Mouse (Mus musculus): ENCODE results near the gene Gnas. TPM values are rescaled to one million over a fixed set of nuclear protein-coding genes. Genes with fewer than 3 reads are reported as not detected.

Gnas gene
- polyA plus RNA-seq, 1 experiment = 1,035 TPM

DNA sequence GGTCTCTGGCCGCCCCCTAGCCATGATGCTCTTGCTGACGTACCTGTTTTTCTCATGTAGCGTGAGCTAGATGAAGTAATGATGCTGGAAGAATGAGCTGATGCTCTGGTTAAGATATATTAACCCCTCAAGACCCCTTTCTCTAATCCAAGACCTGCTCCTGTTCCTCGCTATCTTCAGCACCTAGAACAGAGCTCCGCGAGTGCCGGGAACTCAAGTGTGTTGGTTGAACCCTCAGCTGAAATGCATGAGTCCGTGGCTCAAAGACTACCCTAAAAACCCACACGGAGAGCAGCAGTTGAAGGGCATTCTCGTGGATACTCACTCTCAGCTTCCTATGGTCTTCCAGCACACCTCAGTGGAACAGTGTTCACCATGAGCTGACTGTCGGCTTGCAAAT lies 779 bp upstream of the Gnas start:
- H3K36me3 ChIP-seq (ENCODE audit: control insufficient read depth, insufficient read depth, low read length) = no peaks in the 10 kb centered on the region
- DNase-seq = no peak
- WGBS = 52% methylated on average over 11 of the region's 11 CpGs
- H3K4me3 ChIP-seq (ENCODE audit: insufficient read depth, low read depth, low read length) = no peak overlapping the region
- H3K4me1 ChIP-seq (ENCODE audit: control insufficient read depth, insufficient read depth, low read length) = no peaks in the 10 kb centered on the region
- TF ChIP-seq CTCF (conservative IDR thresholded peaks at IDR 0.05; ENCODE audit: insufficient read depth, insufficient read length, low read depth, low read length) = no peak
- no peak for TF ChIP-seq POLR2A (IDR thresholded peaks at IDR 0.05; ENCODE audit: low read depth, low read length)
- H3K27ac ChIP-seq (ENCODE audit: insufficient read depth, low read depth, low read length) = no peak overlapping the region
- H3K27me3 ChIP-seq (replicated peaks; ENCODE audit: control insufficient read depth, insufficient read depth, low read length) = no peaks in the 10 kb centered on the region

DNA sequence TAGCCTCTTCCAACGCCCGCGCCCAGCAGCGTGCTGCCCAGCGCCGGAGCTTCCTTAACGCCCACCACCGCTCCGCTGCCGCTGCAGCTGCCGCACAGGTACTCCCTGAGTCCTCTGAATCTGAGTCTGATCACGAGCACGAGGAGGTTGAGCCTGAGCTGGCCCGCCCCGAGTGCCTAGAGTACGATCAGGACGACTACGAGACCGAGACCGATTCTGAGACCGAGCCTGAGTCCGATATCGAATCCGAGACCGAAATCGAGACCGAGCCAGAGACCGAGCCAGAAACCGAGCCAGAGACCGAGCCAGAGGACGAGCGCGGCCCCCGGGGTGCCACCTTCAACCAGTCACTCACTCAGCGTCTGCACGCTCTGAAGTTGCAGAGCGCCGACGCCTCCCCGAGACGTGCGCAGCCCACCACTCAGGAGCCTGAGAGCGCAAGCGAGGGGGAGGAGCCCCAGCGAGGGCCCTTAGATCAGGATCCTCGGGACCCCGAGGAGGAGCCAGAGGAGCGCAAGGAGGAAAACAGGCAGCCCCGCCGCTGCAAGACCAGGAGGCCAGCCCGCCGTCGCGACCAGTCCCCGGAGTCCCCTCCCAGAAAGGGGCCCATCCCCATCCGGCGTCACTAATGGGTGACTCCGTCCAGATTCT lies 812 bp downstream of the Gnas start:
- Histone ChIP-seq H3K4me1 (ENCODE audit: control insufficient read depth, insufficient read depth, low read length) (no peaks in the 10 kb centered on the region), H3K27ac (ENCODE audit: insufficient read depth, low read depth, low read length) (no peak overlapping the region), H3K36me3 (ENCODE audit: control insufficient read depth, insufficient read depth, low read length) (no peaks in the 10 kb centered on the region), H3K4me3 (ENCODE audit: insufficient read depth, low read depth, low read length) (no peak overlapping the region), H3K27me3 (replicated peaks; ENCODE audit: control insufficient read depth, insufficient read depth, low read length) (no peaks in the 10 kb centered on the region)
- TF ChIP-seq POLR2A (IDR thresholded peaks at IDR 0.05; ENCODE audit: low read depth, low read length) (no peak), CTCF (conservative IDR thresholded peaks at IDR 0.05; ENCODE audit: insufficient read depth, insufficient read length, low read depth, low read length) (no peak)
- DNase-seq = no peak
- 47% methylated on average over 58 of the region's 58 CpGs for WGBS

DNA sequence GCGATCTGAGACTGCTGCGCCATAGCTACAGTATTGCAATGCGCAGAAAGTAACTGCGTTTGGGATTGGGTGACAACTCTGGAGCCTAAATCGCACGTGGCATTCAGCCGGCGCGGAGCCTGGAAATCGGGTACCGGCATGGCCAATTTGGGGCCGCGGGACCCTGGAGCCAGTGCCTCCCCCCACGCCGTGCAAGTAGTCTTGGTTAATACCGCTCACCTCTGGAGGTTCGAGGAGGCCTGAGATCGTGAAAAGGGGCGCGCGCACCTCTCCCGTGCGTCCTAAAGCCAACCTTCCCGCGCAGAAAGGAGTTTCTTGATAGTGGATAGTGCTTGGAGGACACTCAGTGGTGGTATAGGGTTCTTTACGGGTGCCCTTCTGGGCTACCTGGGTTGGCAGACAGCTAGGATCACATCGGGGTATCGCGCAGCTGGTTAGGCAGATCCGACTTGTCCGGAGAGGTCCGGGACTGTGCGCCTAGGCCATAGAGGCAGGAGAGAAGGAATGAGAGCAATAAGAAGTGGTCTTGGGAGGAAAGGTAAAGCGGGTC lies 1.9 kb downstream of the Gnas start:
- 50% methylated on average over 34 of the region's 34 CpGs for WGBS
- TF ChIP-seq POLR2A (IDR thresholded peaks at IDR 0.05; ENCODE audit: low read depth, low read length) (no peak), CTCF (conservative IDR thresholded peaks at IDR 0.05; ENCODE audit: insufficient read depth, insufficient read length, low read depth, low read length) (no peak)
- no peaks in the 10 kb centered on the region for H3K27me3 ChIP-seq (replicated peaks; ENCODE audit: control insufficient read depth, insufficient read depth, low read length)
- H3K27ac ChIP-seq (ENCODE audit: insufficient read depth, low read depth, low read length) = no peak overlapping the region
- no peaks in the 10 kb centered on the region for H3K4me1 ChIP-seq (ENCODE audit: control insufficient read depth, insufficient read depth, low read length)
- H3K4me3 ChIP-seq (ENCODE audit: insufficient read depth, low read depth, low read length) = no peak overlapping the region
- H3K36me3 ChIP-seq (ENCODE audit: control insufficient read depth, insufficient read depth, low read length) = no peaks in the 10 kb centered on the region
- DNase-seq = no peak

DNA sequence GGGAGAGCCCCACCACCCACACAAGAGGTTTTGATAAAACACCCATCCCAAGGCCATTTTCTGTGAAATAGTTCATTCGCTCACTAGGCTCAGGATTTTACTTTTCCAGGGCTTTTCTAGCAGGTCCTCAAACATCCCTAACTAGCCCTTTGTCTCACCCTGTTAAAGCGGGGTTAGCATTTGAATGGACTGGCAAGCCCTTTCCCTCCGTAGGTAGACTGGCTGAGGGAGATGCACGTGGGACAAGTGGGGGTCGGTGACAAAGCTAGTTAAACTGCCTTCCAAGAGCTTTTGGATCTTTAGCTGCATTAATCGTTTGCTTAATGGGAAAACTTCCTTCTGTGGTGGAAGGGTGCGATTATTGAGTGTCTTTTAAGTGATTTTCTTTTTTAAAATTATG lies 3.8 kb downstream of the Gnas start:
- no peak overlapping the region for H3K4me3 ChIP-seq (ENCODE audit: insufficient read depth, low read depth, low read length)
- DNase-seq = no peak
- H3K27ac ChIP-seq (ENCODE audit: insufficient read depth, low read depth, low read length) = no peak overlapping the region
- no peaks in the 10 kb centered on the region for H3K4me1 ChIP-seq (ENCODE audit: control insufficient read depth, insufficient read depth, low read length)
- TF ChIP-seq CTCF (conservative IDR thresholded peaks at IDR 0.05; ENCODE audit: insufficient read depth, insufficient read length, low read depth, low read length) = no peak
- no peak for TF ChIP-seq POLR2A (IDR thresholded peaks at IDR 0.05; ENCODE audit: low read depth, low read length)
- WGBS = 57% methylated on average over 7 of the region's 7 CpGs
- no peaks in the 10 kb centered on the region for H3K27me3 ChIP-seq (replicated peaks; ENCODE audit: control insufficient read depth, insufficient read depth, low read length)
- no peaks in the 10 kb centered on the region for H3K36me3 ChIP-seq (ENCODE audit: control insufficient read depth, insufficient read depth, low read length)

DNA sequence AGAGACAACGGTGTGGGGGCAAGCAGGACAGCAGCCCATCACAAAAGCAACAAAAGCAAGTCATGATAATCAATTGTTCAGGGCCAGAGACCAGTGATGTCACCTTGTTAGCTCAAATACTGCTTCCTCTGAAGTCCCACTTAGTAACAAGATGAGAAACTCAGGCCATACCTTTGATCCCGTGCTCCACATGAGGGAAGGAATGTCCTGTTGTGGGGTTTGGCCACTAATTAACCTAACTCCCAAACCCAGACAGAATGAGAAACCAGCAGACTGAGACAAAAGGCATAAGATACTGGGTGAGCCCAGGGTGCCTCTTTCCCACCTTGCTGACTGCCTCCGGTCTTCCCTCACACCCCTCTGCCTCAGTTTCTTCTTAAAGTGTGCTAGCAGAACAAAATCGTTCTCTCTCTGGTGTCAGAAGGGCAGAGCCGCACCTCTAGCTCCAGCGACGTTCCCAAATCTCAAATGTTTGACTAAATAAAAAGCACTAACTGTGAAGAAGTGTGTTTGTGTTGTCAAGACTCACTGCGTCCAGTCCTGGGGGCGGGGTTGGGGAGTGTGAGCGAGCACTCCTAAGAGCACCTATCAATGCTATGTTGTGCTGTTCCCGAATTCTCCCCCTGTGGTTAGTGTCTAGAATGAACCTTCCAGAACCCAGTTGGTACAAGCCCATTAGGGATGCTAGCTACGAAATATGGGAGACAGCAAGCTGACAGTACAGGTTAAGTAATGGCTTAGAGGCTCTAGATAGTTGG lies 4.7 kb downstream of the Gnas start:
- 30% methylated on average over 12 of the region's 12 CpGs for WGBS

DNA sequence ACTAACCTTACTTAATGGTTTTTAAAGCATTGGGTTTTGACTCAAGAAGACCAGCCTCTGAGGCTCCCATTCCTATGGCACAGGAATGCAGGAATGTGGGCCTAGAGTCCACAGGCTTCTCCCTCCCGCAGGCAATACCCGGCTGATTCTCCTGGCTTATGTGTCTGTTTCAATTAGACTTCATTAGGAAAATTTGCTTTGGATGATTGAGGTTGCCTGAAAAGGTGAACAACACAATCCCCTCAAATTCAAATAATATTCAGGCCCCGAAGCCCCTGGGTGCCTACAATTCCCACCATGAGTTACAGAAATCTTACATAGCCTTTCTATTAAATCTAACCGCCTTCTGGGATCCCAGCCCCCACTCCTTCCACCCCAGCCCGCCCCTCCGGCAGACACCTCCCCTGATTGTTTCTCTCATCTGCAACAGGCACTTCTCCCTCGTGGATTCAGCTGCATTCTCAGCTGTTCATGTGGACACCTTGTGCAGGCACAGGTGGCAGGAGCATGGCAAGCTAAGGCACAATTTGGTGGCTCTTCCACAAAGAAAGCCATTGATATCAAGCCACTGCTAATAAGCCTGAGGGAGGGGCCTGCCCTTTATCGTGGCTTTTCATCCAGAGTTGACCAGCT lies 7.0 kb downstream of the Gnas start:
- Histone ChIP-seq H3K27ac (ENCODE audit: insufficient read depth, low read depth, low read length) (no peak overlapping the region), H3K4me3 (ENCODE audit: insufficient read depth, low read depth, low read length) (no peak overlapping the region), H3K27me3 (replicated peaks; ENCODE audit: control insufficient read depth, insufficient read depth, low read length) (no peaks in the 10 kb centered on the region), H3K4me1 (ENCODE audit: control insufficient read depth, insufficient read depth, low read length) (no peaks in the 10 kb centered on the region), H3K36me3 (ENCODE audit: control insufficient read depth, insufficient read depth, low read length) (no peaks in the 10 kb centered on the region)
- no peak for DNase-seq
- WGBS = 80% methylated on average over 8 of the region's 8 CpGs
- TF ChIP-seq POLR2A (IDR thresholded peaks at IDR 0.05; ENCODE audit: low read depth, low read length) (no peak), CTCF (conservative IDR thresholded peaks at IDR 0.05; ENCODE audit: insufficient read depth, insufficient read length, low read depth, low read length) (no peak)

More for the DNA sequence above, 4.7 kb downstream of the Gnas start:
- Histone ChIP-seq H3K4me3 (ENCODE audit: insufficient read depth, low read depth, low read length) (no peak overlapping the region), H3K27ac (ENCODE audit: insufficient read depth, low read depth, low read length) (no peak overlapping the region), H3K27me3 (replicated peaks; ENCODE audit: control insufficient read depth, insufficient read depth, low read length) (no peaks in the 10 kb centered on the region), H3K4me1 (ENCODE audit: control insufficient read depth, insufficient read depth, low read length) (no peaks in the 10 kb centered on the region), H3K36me3 (ENCODE audit: control insufficient read depth, insufficient read depth, low read length) (no peaks in the 10 kb centered on the region)
- DNase-seq = peak; percentile 66
- no peak for TF ChIP-seq CTCF (conservative IDR thresholded peaks at IDR 0.05; ENCODE audit: insufficient read depth, insufficient read length, low read depth, low read length)

- H3K36me3 ChIP-seq (ENCODE audit: control insufficient read depth, insufficient read depth, low read length) = no peaks in the 10 kb centered on the region
- H3K4me3 ChIP-seq (ENCODE audit: insufficient read depth, low read depth, low read length) = no peak overlapping the region
- no peaks in the 10 kb centered on the region for H3K27me3 ChIP-seq (replicated peaks; ENCODE audit: control insufficient read depth, insufficient read depth, low read length)
- no peak for DNase-seq
- TF ChIP-seq CTCF (conservative IDR thresholded peaks at IDR 0.05; ENCODE audit: insufficient read depth, insufficient read length, low read depth, low read length) = no peak
- no peak for TF ChIP-seq POLR2A (IDR thresholded peaks at IDR 0.05; ENCODE audit: low read depth, low read length)
- H3K27ac ChIP-seq (ENCODE audit: insufficient read depth, low read depth, low read length) = no peak overlapping the region
- WGBS = 52% methylated on average over 2 of the region's 2 CpGs
- no peaks in the 10 kb centered on the region for H3K4me1 ChIP-seq (ENCODE audit: control insufficient read depth, insufficient read depth, low read length)
These were observed 7.5 kb downstream of the Gnas start for GRCm38 (mm10) chr2:174291662-174292030.

All from kidney, adult 2 months (tissue).